Mouse (Mus musculus): ENCODE measurements at regions not wholly inside any gene's neighbourhood (a gene's known extent, or its start where the extent isn't known, plus 50 kb on each side); places are given as distances from the start of the nearest gene placed in this dataset.

- no peak for TF ChIP-seq POLR2A (IDR thresholded peaks at IDR 0.05; ENCODE audit: extremely low read depth, insufficient read depth, low read length)
- TF ChIP-seq CTCF (IDR thresholded peaks at IDR 0.05; ENCODE audit: low read depth, low read length) = no peak
These were observed 257.8 kb downstream of the Btg1 start for GRCm38 (mm10) chr10:96874646-96875045.

All from liver, adult 2 months (tissue).